Mouse (Mus musculus): Measurements from ENCODE around the gene Adamtsl3. TPM values are rescaled to one million over a fixed set of nuclear protein-coding genes. Genes with fewer than 3 reads are reported as not detected.

The Adamtsl3 gene
- polyA plus RNA-seq (2017; shearing (Covaris generic)): not detected

DNA sequence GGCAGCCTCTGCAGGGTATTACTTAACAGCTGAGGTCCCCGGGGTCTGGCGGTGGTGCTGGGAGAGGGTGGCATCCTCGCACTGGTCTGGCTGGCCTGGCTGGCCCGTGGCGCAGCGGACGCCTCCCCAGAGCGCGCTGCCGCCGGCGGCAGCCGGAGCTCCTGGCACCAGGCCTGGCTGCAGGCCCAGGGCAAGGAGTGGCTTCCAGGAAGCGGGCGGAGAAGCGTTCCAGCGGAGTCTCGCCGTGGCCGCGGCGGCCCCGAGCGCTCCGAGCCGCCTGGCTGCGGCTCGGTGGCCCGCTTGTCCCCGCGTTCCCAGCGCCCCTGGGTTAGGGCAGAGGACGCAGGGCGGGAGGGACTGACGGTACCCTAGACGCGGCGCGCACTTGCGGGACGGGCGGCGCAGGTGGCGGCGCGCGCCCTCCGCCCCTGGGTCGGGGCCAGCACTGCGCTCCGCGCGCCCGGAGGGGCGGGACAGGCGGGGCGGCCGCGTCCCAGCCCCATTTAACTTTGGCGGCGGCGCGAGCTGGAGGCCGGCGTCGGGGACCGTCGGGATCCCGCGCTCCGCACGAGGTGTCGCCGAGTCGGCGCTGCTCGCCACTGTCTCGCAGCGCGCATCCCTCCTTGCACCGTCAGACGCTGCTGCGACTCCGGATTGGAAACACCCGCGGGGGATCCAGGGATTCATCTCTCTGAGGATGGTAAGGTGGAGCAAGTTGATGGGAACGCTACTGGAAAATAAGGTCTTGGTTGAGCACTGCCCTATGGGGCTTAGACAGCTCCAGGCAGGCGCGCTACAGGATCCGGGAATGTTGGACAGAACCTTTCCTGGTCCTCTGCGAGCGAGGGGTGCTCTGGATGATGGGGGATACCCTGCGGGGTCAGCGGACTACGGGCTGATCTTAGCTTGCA is at the start of gene Adamtsl3:
Adamtsl3 (plus strand) TSS at position 484 of the 911 bp plus-strand sequence.

DNA sequence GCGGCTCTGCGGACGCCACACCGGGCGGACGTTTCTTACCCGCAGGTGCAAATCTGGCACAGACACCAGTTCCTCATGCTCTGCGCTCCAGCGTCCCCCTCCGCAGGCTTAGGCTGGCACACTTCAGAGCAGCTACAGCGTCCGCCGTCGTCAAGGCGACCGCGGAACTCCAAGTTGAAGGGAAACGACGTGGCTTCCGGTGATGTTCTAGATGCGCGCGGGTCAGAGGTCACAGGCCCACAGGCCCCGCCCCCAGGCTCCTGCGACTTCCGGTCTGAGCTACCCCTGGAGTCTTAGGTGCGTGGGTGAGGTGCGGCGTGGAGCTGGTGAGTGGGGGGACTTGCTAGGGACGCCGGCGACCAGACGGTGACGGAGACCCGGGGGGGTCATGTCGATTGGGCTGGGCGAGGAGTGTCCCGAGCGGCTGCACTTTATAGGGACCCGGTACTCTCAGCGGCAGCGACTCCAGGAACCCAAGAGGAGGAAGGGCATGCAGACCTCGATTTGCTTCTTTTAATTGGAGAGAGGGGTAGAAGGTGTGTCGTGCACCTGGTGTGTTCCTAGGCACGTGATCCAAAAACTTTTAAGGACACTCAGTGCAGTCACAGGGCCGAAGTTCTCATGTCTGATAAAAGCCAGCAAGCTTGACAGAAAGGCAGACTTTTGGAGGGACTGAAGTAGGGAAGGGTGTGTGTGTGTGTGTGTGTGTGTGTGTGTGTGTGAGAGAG is 313.0 kb downstream of the Adamtsl3 start, which contains the start of the genes Saxo2 and Efl1:
Saxo2 (minus strand) TSS at position 176 of the 728 bp plus-strand sequence.
Efl1 (plus strand) TSS at position 262 of the 728 bp plus-strand sequence.

Other genes starting within 250 kb of the Adamtsl3 start
- gene Sh3gl3, start 161.9 kb upstream of the Adamtsl3 start, polyA plus RNA-seq (2017; shearing (Covaris generic)): 3.7 TPM

Measured in activated CD4-positive, CD25-positive, alpha-beta regulatory T cell, adult 9 weeks (primary cell).